Mouse (Mus musculus) cerebellum, adult 9-10 months (tissue): Measurements from ENCODE around the gene Atp11a.
A peak's percentile ranks its signal among the peaks of the same experiment; 100 is the strongest.

ENCODE experiments used
- DNase-seq: peaks from one replicate; pipeline ENCODE4 v3.0.0; 2022

Atp11a gene

DNA sequence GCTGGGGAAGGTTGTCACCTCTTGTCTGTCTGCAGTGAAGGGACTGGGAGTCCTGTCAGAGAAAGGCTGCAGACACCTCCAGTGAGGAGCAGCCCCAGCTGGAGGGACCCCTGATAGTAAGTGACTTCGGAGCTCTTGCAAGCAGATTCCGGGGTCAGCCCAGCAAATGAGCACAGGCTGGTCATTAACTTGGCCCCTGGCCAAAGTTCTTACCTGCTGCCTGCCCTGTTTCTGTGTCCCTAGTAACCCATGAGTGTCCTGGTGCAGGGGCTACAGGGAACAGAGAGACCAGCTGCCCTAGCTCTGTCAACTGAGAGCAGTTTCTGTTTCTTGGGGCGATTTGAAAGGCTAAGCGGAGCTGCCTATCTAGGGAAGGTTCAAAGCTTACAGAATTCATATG, 17.1 kb downstream of the Atp11a start:
- DNase-seq, result no peak

DNA sequence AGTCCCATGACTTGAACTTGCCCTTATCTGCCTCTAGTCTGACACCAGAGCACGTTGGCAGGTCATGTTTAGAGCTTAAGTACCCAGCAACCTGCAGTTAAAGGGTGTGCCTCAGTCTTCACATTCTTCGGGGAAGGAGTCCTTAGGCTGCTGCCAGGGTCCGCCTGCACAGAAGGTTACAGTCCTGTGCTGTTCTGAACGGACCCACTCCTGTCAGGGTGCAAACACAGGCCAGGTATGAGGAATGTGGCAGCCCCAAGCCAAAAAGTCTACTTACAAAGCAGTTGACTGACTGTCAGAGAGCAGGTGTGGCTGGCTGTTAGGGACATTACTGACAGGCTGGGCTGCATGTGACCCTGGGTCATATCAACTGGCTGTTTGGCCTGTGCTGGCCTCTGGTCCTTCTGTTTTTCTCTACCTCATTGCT, 18.1 kb downstream of the Atp11a start:
- DNase-seq, result no peak

DNA sequence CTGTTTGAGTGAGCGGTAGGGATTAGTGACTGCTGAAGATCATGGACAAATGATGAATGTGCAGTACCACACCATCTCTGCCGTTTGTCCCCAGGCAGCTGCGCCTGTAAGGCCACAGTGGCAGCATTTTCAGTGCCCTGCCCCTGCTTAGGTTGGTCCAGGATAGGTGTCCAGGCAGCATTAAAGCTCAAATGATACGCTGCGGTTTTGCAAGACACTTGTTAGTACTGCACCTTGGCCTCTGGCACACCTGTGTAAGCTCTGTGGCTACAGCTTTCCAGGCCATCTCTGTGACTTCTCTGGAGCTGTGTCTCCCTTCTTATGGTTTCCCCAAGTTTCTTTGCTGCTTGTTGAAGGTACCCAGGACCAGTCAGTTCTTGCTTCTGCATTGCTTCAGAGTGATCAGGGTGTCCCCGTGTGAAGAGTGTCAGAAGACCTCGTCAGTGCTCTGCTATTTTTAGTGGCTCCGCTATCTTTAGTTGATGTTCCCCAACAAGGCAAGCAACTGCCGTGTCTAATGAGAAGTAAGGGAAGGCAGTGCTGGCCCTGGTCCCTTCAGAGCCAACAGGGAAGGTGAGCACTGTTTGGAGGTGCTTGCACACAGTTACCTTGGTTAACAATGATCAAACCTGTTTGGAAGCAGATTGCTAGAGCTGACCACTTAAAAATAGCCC, 18.6 kb downstream of the Atp11a start:
- no peak for DNase-seq

DNA sequence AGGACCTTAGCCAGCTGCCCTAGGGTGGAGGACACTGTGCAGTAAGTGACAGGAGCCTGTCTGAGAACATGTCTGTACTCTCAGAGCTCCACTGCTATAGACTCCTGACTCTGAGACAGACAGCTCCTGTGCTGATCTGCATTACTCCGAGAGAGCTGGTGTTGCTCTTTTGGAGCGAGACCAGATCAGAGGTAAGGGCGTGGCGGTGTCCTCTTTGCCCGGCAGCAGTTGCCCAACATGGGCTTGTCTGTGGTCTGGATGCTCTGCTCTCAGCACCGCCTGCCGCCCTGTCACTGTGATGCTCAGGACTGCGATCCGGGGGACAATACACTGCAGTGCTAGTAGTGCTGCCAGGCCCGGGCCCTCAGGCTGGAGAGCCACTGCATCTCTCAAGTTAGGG, 19.4 kb downstream of the Atp11a start:
- DNase-seq, result no peak

DNA sequence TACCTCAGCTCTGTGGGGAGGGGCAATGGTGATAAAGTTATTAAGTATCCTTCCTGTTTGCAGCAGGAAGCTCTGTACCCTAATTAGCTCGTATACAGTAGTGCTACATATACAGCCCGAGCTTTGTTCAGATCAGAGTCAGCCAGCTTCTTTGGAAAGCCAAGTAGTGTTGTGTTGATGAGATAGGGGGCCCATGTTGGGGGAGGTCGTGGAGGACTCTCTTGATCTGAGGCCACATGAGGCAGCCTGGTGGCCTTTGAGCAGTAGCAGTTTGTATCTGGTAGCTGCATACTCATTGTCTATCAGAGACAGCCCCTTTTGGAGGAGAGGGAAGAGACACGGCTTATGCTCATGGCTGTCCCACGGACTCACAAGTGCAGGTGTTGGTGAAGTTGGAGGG, 20.4 kb downstream of the Atp11a start:
- no peak for DNase-seq

DNA sequence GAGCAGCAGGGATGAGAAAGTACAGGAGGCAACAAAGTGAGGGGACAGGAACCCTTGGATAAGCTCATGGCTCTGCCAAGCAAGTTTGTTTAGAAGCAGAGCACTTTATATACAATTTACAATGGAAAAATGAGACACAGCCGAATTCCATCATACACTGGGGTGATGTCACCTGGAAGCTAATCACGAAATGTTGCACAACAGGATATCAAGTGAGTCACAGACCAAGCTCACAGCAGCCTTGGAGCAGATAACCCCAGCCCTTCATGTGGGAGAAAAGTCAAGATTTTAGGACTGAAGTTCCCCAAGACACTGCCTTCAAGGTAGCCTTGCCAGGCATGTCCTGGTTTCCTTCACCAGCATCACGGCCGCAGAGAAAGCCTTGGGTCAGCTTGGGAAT, 22.7 kb downstream of the Atp11a start:
- DNase-seq, result no peak

DNA sequence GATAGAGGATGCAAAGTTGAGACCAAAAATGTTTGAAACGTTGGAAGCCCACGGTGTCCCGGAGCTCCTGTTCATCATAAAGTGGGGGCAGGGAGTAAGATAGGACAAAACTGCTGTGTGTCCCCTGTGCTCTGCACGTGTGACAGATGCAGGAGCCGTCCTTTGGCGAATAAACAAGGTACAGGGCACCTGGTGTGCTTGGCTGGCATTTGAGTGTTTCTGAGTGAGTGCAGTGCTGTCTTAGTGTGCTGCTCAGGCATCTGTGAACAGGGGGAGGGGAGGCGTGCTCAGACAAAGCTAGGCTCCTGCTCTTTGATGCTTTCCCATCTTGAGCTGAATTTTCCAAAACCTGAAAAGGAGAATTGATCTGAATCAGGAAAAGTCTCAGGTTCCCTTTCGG, 28.7 kb downstream of the Atp11a start:
- DNase-seq, result no peak

DNA sequence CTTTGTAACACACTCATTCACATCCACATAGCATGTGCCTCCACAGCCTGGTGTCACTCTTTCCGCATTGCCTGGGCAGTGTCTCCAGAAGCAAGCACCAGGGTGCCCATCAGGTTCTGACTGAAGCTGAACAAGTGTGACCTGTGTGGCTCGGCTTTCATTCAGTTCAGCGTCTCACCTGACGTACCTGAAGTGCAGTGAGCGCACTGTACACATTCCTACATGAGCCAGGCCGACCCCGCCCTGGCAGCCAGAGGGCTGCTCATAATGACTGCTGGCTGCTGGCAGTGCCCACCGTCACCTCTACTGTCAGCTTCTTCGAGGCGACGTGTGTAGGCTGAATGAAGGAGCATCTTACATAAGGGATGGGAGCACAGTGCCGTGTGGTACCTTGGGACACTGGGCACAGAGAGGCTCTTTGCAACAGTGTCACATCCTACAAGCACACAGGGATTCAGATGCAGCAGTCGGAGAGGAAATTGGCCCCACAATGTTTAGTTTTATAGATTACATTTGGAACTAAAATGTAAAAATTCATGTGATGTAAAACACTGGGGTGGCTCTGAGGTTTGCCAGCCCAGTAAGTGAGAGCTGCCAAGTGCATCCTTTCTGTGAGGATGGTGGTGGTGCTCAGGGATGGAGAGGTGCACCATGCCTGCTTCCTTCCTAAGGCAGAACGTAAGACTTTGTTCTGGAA, 29.6 kb downstream of the Atp11a start:
- DNase-seq, result peak; percentile 66

DNA sequence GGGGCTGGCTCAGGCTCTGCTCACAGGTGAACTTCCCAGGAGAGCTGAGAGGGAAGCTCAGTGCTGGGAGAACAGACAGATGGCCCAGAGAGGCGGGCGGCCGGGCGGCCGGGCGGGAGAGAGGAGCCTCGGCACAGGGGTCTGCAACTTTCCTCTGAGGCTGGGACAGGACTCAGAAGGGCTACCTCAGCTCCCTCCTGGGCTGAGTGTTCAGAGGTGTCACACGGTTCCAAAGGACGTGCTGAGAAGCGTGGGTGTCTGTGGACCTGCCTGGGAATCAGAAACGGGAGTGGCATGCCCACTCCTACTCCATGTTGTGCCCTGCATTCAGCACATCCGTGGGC, 30.1 kb downstream of the Atp11a start:
- DNase-seq, result no peak

DNA sequence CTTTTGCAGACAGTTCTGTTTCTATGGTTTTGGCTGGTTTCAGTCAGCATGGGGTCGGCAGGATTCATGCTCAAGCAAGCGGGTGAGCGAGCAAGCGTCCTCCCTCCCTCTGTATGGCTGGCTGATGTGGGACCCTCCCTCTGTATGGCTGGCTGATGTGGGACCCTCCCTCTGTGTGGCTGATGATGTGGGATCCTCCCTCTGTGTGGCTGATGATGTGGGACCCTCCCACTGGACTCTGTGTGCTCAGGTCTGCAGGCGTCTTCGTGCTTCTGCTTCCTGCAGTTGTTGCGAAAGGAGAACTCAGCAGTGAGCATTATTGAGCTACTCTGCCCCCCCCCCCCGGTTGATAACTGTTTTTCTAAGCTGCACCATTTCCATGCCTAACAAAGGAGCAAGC, 30.6 kb downstream of the Atp11a start:
- no peak for DNase-seq

DNA sequence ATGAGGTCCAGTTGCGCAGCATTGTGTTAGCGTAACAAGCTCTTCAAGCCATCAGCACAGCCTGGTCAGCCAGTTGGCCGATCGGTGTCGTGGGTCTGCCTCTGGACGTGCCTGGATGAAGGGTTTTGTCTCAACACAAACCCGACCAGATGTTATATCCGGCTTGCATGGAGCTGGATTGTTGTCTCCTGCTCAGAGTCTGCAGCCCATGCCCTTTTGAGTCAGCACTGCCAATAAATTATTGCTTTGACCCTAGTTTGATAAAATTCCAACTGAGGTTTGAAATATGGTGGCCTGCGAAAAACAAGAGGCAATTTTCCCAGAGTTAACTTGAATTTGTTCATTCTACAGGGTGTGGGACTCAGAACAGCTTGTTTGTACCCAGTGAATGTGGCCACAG, 31.9 kb downstream of the Atp11a start:
- DNase-seq, result no peak

DNA sequence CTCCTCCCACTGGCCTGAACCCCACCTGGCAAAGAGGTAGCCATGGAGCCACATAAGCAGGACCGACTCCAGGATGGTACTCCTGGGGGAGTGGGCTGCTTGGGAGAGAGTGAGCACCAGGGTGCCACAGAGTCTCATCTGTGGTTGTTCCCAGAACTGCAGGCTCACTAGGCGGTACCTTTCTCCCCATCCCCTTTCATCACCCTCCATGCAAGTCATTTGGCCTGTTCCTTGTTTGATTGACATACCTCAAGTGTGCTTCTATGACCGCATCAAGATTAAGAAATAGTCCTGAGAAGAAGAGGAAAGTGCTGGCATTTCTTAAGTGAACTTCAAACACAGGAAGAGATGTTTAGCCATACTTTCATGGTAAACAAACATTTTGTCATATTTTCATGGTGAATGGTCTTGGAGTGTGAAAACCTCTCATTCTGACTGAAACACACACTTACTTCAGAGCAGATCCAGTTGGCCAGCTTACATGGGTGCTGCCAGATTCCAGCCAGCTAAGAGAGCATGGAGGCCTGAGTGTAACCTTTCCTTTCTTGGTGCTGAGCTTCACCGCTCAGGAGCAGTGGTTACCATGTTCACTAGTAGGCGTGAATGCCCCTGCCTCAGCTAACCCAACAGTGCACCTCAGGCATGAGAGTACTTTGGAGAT, 38.3 kb downstream of the Atp11a start:
- DNase-seq, result no peak

DNA sequence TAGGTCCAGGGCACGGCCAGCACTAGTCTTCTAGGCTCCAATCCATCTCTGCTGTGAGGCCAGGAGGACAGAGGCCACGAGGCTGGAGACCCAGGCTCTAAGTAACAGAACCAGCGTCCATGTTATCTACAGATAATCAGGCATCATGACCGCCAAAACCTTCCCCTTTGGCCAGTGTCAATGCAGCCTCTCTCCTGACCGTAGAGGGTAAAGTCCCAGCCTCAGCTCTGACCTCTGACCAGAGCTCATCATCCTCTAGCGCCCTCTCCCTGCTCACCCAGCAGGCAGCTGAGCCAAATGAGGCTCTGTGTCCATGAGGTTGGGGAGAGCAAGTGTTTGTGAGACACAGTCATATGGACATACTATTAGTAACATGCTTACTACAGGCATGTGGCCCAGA, 42.3 kb downstream of the Atp11a start:
- DNase-seq, result no peak

DNA sequence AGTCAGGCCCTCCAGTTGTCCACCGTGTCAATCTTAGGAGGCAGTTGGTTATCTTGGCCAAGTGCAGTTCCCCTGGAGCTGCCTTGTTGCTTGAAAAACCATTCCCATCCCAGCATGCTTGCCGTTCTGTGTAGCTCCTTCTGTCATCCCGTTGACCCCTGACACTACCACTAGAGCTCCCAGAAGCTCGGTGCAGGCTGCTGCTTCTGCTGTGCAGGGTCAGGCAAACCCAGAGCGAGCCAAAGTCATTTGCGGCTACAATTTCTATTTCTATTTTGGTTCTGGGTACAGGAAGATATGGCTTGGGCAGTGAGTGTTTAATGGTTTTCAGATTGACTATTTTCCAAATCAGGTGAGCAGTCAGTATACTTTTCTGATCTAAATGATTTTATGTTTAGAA, 43.0 kb downstream of the Atp11a start:
- DNase-seq, result no peak

DNA sequence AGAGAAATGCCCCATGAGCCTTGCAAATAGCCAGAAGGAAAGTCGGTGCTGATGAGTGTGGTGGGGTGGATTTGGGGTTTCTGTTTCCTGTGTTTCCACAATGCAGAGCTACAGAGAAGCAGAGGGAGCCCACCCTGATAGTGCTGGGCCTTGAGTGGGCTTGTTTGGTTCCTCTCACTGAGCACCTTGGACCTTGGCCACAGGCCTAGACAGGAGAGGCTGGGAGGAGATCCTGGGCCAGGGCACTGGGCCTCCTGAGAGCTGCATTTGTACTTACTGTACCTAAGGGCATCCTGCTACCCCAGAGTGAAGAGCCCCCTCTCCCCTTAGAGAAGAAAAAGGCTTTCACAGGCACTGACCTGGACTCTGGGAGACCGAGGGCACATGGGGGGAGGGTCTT, 43.4 kb downstream of the Atp11a start:
- no peak for DNase-seq

DNA sequence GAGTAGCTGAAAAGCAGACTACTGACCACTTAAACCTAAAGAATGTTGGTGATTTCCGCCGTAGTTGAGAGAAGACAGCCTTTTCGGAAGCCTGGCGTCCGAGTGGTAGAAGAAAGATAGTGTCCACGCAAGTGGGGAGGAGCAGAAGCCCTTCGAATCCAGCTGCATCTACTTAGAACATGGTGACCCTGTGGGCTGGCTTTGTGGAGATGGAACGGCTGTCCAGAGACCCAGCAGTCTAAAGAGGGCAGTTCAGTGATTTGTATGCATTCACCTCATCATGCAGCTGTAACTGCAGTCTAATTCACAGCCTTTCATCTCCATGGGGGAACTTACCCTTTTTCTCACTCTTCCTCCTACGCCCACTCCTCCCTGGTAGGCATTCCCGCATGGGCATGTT, 44.8 kb downstream of the Atp11a start:
- DNase-seq, result no peak

DNA sequence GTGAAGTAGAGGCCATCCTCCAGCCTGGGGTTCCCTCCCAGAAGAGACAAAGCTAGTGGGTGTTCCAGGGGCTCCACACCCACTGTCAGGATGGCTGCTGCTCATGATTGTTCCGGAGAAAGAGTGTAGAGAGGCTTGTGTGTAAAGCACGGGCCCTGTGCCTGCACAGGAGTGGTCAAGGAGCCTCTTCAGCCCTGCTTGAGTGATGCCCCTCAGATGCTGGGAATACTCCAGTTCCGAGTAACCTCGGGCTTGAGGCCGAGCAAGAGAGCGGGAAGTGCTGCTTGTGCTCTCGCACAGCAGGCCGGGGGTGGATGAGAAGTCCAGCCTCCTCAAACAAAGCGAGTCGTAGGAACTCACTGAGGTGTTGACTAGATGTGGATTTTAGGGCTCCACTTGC, 46.3 kb downstream of the Atp11a start:
- DNase-seq, result no peak

DNA sequence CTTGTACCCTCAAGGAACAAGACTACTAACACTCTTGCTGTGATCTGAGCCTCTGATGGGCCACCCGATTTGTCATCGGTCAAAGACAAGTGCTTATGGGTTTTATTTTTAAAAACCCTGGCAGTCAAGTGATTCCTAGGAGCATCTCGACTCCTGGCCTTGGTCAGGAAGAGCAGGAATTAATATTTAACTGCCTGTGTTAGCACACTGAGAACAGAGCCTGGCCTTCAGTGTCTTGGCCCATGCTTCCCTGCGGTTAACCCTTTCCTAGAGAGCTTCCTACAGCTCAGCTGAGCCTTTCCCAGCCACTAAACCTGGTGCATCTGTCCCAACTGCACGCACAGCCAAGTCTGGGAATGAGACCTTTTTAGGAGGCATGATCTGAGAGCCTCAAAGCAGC, 48.1 kb downstream of the Atp11a start:
- DNase-seq, result no peak

DNA sequence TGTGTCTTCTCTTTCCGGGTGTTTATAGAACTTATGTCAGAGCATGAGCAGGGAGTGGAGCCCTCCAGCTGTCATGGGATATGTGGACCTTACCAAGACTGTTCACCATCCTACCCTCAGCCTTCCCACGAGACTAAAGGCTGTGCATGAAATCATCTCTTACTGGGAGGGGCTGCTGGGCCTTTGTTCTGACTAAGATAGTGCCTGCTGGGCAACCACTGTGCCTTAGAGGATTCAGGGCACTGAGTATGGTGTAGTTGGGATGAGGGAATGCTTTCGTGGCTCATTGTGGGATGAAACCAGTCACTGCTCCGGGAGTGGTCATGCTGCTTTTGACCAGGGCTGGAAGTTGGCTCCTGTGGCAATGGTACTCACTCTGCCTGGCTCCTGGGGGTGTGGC, 48.8 kb downstream of the Atp11a start:
- no peak for DNase-seq

DNA sequence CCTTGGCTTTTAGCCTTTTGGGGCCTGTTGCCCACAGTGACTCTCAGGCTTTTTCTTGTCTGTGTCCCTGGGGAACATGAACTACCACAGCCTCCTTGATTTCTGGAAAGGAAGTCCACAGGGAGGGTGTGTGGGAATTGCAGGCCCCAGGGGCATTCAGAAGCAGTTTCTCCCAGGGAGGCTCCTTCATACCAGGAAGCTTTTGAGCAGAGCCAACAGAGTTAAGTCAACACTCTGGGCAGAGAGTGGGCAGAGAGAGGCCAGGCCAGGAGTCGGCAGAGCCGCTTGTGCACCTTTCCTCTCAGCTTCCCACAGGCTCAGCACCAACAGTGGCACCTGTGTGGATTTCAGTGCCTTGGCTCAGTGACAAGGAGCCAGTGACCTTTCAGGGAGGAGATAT, 51.2 kb downstream of the Atp11a start:
- DNase-seq, result no peak

DNA sequence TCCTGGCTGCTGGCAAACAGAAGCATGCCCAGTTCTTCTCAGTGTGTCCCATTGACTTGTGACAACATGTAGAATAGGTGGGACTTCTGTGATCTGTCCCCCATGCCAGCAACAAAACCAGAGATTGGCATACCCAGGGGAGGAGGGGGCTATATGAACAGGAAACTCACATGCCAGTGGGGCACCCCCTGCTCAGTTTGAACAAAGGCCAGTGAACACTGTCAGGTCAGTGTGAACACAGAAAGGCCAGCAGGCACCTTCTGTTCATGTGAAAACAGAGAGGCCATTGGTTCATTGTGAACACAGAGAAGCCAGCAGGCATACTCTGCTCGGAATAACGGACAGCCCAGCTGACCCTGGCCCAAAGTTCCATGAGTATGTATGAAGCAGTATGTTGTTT, 52.7 kb downstream of the Atp11a start:
- no peak for DNase-seq

DNA sequence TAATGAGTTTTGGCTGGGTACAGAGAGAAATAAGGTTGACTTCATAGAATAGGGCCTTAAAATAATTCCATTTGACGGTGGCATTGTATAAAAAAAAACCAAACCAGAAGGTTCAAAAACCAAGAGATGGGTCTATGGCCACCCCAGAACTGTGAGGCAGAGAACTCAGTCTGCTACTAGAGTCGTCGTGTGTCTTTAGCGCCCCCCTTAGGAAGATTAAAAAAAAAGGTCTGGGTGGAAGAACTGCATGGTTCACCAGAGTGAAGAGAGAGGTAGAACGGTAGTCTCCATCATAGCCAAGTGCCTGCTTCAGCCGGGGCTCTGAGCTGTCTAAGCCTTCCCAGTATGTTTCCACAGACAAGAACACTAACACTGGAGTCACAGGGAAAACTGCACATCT, 54.4 kb downstream of the Atp11a start:
- peak; percentile 60 for DNase-seq

DNA sequence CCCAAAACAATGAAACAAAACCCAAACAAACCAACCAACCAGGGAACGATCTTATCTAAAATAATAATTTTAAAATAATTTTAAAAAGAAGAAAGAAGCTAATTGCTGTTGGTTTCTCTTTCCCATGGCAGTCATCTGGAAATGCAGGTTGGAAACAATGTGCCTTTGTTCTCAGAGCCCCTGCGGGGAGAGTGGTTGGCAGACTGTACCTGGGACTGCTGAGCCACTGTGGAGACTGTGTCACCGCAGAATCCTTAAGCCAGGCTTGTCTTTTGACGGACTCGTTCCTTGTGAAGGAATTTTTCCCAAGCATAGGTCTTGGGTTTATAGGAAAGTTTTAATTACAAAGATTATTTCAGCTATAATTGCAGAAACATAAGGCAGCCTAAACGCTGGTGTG, 59.6 kb downstream of the Atp11a start:
- DNase-seq, result no peak

DNA sequence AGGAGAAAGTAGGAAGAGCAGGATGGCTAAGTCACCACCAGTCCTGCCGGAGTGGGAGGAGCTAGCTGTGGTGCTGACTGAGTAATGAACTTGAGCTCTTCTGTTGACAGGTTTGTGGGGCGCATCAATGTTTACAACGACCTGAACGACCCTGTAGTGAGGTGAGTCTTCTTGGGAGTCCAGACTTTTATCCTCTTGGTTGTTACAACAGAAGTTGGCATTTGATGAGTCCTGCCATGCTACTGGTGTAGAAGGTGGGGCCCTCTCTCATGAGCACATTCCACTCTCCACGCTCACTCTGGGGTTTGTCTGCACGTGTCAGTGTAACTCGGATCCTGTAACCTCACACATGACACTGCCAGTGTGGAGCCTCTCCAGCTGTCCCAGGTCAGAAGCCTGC, 66.1 kb downstream of the Atp11a start:
- DNase-seq, result no peak

DNA sequence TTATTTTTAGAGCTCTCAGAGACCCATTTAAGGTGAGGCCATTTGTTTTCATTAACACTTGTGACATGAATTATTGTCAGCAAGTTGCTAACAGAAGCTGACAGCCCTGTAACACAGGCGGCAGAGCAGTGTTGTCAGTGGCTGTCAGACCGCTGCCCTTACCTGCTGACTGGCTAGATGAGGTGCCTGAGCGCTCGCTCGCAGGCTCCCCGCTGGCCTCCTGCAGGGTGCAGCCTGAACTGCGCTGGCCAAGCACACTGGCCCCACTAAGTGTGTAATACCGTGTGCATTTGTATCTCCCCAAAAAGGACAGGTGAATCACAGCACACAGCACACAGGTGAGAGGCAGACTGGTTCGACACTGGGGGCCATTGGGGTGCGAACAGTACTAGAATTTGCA, 67.7 kb downstream of the Atp11a start:
- no peak for DNase-seq
